Mouse (Mus musculus) adrenal gland, postnatal 25 days (tissue): ENCODE measurements around the gene Tvp23a. TPM values are rescaled to one million over a fixed set of nuclear protein-coding genes. Genes with fewer than 3 reads are reported as not detected.

ENCODE experiments used
- DNase-seq: peaks from one replicate; pipeline ENCODE4 v3.0.0; 2021; ENCODE audit warnings: mixed read lengths
- total RNA-seq: library from RNA; stranded (reverse); gene quantifications from 2 replicates; pipeline ENCODE4 v1.2.3, GENCODE M21; 2021

The Tvp23a gene
- total RNA-seq, 1 experiment from 2014 or later = 2.5 TPM

- DNase-seq = no peak
Observed at GRCm38 (mm10) chr16:10453872-10454582, 6.9 kb upstream of the Tvp23a start.

- peak; percentile 93 for DNase-seq
Observed at GRCm38 (mm10) chr16:10452445-10452896, 5.3 kb upstream of the Tvp23a start.

- DNase-seq = no peak
Observed at GRCm38 (mm10) chr16:10451906-10452305, 4.7 kb upstream of the Tvp23a start.

- no peak for DNase-seq
Observed at GRCm38 (mm10) chr16:10448931-10449330, 1.8 kb upstream of the Tvp23a start.

GRCm38 (mm10) chr16:10447781-10448180 is 619 bp upstream of the Tvp23a start:
- no peak for DNase-seq

- no peak for DNase-seq
Observed at GRCm38 (mm10) chr16:10446573-10447263, 444 bp downstream of the Tvp23a start.

- no peak for DNase-seq
Observed at GRCm38 (mm10) chr16:10443723-10444122, 3.4 kb downstream of the Tvp23a start.

GRCm38 (mm10) chr16:10441761-10442160 is 5.4 kb downstream of the Tvp23a start:
- DNase-seq = no peak

- no peak for DNase-seq
Observed at GRCm38 (mm10) chr16:10441328-10441727, 5.8 kb downstream of the Tvp23a start.

- DNase-seq = no peak
Observed at GRCm38 (mm10) chr16:10438055-10438454, 9.1 kb downstream of the Tvp23a start.

- no peak for DNase-seq
Observed at GRCm38 (mm10) chr16:10436166-10436565, 11.0 kb downstream of the Tvp23a start.

GRCm38 (mm10) chr16:10433344-10433743 is 13.8 kb downstream of the Tvp23a start:
- DNase-seq = no peak

GRCm38 (mm10) chr16:10432387-10432786 is 14.8 kb downstream of the Tvp23a start:
- no peak for DNase-seq

GRCm38 (mm10) chr16:10431911-10432310 is 15.3 kb downstream of the Tvp23a start:
- DNase-seq = no peak

GRCm38 (mm10) chr16:10420447-10421054 is 26.6 kb downstream of the Tvp23a start:
- DNase-seq = no peak

- DNase-seq = no peak
Observed at GRCm38 (mm10) chr16:10417723-10418259, 29.4 kb downstream of the Tvp23a start.

- no peak for DNase-seq
Observed at GRCm38 (mm10) chr16:10416866-10417265, 30.3 kb downstream of the Tvp23a start.

- peak; percentile 13 for DNase-seq
Observed at GRCm38 (mm10) chr16:10415976-10416375, 31.2 kb downstream of the Tvp23a start.

- peak; percentile 93 for DNase-seq
Observed at GRCm38 (mm10) chr16:10411764-10412746, 35.1 kb downstream of the Tvp23a start, which contains the start of gene Nubp1. TSS of gene Nubp1 (plus strand) at chr16:10411948.

- DNase-seq = peak; percentile 83
Observed at GRCm38 (mm10) chr16:10399160-10399559, 48.0 kb downstream of the Tvp23a start.

- DNase-seq = no peak
Observed at GRCm38 (mm10) chr16:10398755-10399154, 48.4 kb downstream of the Tvp23a start.
